Mouse (Mus musculus) ES-E14 (cell line): ENCODE results near the gene Theg. TPM values are rescaled to one million over a fixed set of nuclear protein-coding genes. Genes with fewer than 3 reads are reported as not detected.

Experiments used
- DNase-seq: peaks from one replicate; pipeline ENCODE4 v3.0.0-alpha.2; 2013; ENCODE audit warnings: low read depth, low spot score
- H3K27ac ChIP-seq: 2 replicates; pipeline ENCODE4 v1.5.1; 2012; ENCODE audit warnings: low read depth, mild to moderate bottlenecking, low read length, moderate library complexity, mixed read lengths; ENCODE audit not compliant: poor library complexity, insufficient read depth, severe bottlenecking
- H3K36me3 ChIP-seq: 2 replicates; pipeline ENCODE4 v1.6.1; 2012; ENCODE audit warnings: mild to moderate bottlenecking, low read length, moderate library complexity, mixed read lengths; ENCODE audit not compliant: control insufficient read depth, poor library complexity, insufficient read depth, severe bottlenecking
- H3K4me1 ChIP-seq, 2 experiments: fragments of 150-350 bp in 1 of 2; sonication (generic) in 1 of 2; 2 replicates each; pipeline ENCODE4 v1.6.1; 2012; ENCODE audit warnings: low read length in 2 of 2, mild to moderate bottlenecking in 1 of 2, mixed read lengths in 1 of 2; ENCODE audit not compliant: control insufficient read depth in 2 of 2, insufficient read depth in 2 of 2, poor library complexity in 1 of 2
- H3K4me3 ChIP-seq, 2 experiments: fragments of 150-350 bp in 1 of 2; sonication (generic) in 1 of 2; 2 replicates each; pipeline ENCODE4 v1.5.1; 2012; ENCODE audit warnings: low read length in 2 of 2, low read depth in 1 of 2, mild to moderate bottlenecking in 1 of 2, mixed read lengths in 1 of 2; ENCODE audit not compliant: insufficient read depth in 1 of 2, poor library complexity in 1 of 2, severe bottlenecking in 1 of 2
- H3K9ac ChIP-seq: 2 replicates; pipeline ENCODE4 v1.6.1; 2012; ENCODE audit warnings: low read depth, mild to moderate bottlenecking, low read length, mixed read lengths; ENCODE audit not compliant: poor library complexity, insufficient read depth, severe bottlenecking
- H3K9me3 ChIP-seq: fragments of 150-350 bp; sonication (generic); 2 replicates; pipeline ENCODE4 v1.6.1; 2012; ENCODE audit warnings: low read depth, mild to moderate bottlenecking, low read length; ENCODE audit not compliant: control insufficient read depth, insufficient read depth
- CHD2 ChIP-seq: IDR thresholded peaks from 2 replicates; pipeline ENCODE4 v1.6.1; 2014; ENCODE audit warnings: mild to moderate bottlenecking, low read depth, low read length, inconsistent platforms
- HCFC1 ChIP-seq: IDR thresholded peaks from 2 replicates; pipeline ENCODE4 v1.6.1; 2012; ENCODE audit warnings: low read length, inconsistent platforms, borderline replicate concordance; ENCODE audit not compliant: insufficient read depth
- MAFK ChIP-seq: IDR thresholded peaks from 2 replicates; pipeline ENCODE4 v1.6.1; 2014; ENCODE audit warnings: mild to moderate bottlenecking, low read depth, low read length, inconsistent platforms; ENCODE audit not compliant: insufficient read depth
- ZC3H11A ChIP-seq: IDR thresholded peaks from 2 replicates; pipeline ENCODE4 v1.6.1; 2012; ENCODE audit warnings: low read depth, mild to moderate bottlenecking, inconsistent platforms, low read length, borderline replicate concordance
- ZNF384 ChIP-seq: IDR thresholded peaks from 2 replicates; pipeline ENCODE4 v1.6.1; 2012; ENCODE audit warnings: low read depth, low read length, inconsistent platforms
- in situ Hi-C, 2 experiments: fragments of 600-800 bp; cut with MboI; formaldehyde crosslinking; loops; one replicate each; pipeline ENCODE4 v1.15.1; 2025; ENCODE audit warnings: low sequenced_read_pairs in 2 of 2, inconsistent platforms in 1 of 2; ENCODE audit not compliant: unreplicated experiment in 2 of 2
- total RNA-seq: library from RNA; depleted of rRNA; stranded (reverse); fragments of 300-350 nt; gene quantifications from 2 replicates; pipeline ENCODE4 v1.2.3, GENCODE M21; 2012

Theg gene
- total RNA-seq, 1 experiment: not detected

- TF ChIP-seq CHD2 (no peak), ZC3H11A (no peak), MAFK (no peak), ZNF384 (no peak), HCFC1 (0 out of 2 replicates have a peak, but pooled peaks have one; percentile 25)
- Histone ChIP-seq H3K4me3 (peak within 1 kb of the TSS; percentile 81 to 90), H3K27ac (no peak within 1 kb of the TSS), H3K36me3 (peaks cover 11% of the 10 kb centered on the region; the same call in 1 of the 2 replicates), H3K9ac (peak within 1 kb of the TSS; percentile 93), H3K9me3 (no peaks in the 10 kb centered on the region), H3K4me1 (peaks cover 0 to 15% of the 10 kb centered on the region in 2 experiments; a peak in 1 of 4 replicates)
- in situ Hi-C loops: no loop called here
- DNase-seq: peak; percentile 66
Observed at GRCm38 (mm10) chr10:79554330-79555237, 32.5 kb downstream of the Theg start, which contains the start of gene Mier2. TSS of gene Mier2 (minus strand) at chr10:79555199.

GRCm38 (mm10) chr10:79553691-79554090 lies 33.4 kb downstream of the Theg start:
- TF ChIP-seq MAFK (no peak), ZC3H11A (no peak), HCFC1 (no peak), CHD2 (no peak), ZNF384 (no peak)
- Histone ChIP-seq H3K4me3 (peak overlapping the region; percentile 81 to 90), H3K36me3 (peaks cover 20% of the 10 kb centered on the region), H3K9ac (peak overlapping the region; percentile 93; the same call in 1 of the 2 replicates), H3K27ac (no peak overlapping the region), H3K9me3 (no peaks in the 10 kb centered on the region), H3K4me1 (peaks cover 0 to 15% of the 10 kb centered on the region in 2 experiments; a peak in 1 of 4 replicates)
- in situ Hi-C loops: no loop called here
- DNase-seq: no peak

GRCm38 (mm10) chr10:79553176-79553575 lies 34.0 kb downstream of the Theg start:
- no peak for TF ChIP-seq HCFC1
- no peak for TF ChIP-seq ZNF384
- no peak for TF ChIP-seq MAFK
- no peak for TF ChIP-seq CHD2
- no peak for TF ChIP-seq ZC3H11A
- H3K9ac ChIP-seq: no peak overlapping the region
- in situ Hi-C loops: no loop called here
- DNase-seq: no peak
- no peaks in the 10 kb centered on the region for H3K9me3 ChIP-seq
- H3K27ac ChIP-seq: no peak overlapping the region
- no peak overlapping the region for H3K4me3 ChIP-seq
- peaks cover 25% of the 10 kb centered on the region for H3K36me3 ChIP-seq
- H3K4me1 ChIP-seq: peaks cover 0 to 15% of the 10 kb centered on the region in 2 experiments; a peak in 1 of 4 replicates

GRCm38 (mm10) chr10:79552531-79552930 lies 34.6 kb downstream of the Theg start:
- H3K9me3 ChIP-seq: no peaks in the 10 kb centered on the region
- peaks cover 0 to 15% of the 10 kb centered on the region in 2 experiments; a peak in 1 of 4 replicates for H3K4me1 ChIP-seq
- no peak overlapping the region for H3K9ac ChIP-seq
- H3K36me3 ChIP-seq: peaks cover 32% of the 10 kb centered on the region
- in situ Hi-C loops: no loop called here
- TF ChIP-seq HCFC1 (no peak), MAFK (no peak), CHD2 (no peak), ZC3H11A (no peak), ZNF384 (no peak)
- no peak overlapping the region for H3K4me3 ChIP-seq
- DNase-seq: no peak
- H3K27ac ChIP-seq: no peak overlapping the region
